Mouse (Mus musculus): ENCODE data around the gene Far2. TPM values are rescaled to one million over a fixed set of nuclear protein-coding genes. Genes with fewer than 3 reads are reported as not detected.

Far2 gene
- polyA plus RNA-seq (2012; rRNA removed; ENCODE audit: low replicate concordance): 0.11 and 0.94 TPM in 2 replicates

GRCm38 (mm10) chr6:148046881-148047649, at the start of gene Far2:
Far2 (plus strand) TSS chr6:148047259.

GRCm38 (mm10) chr6:148211897-148212680, 165.0 kb downstream of the Far2 start, which contains the start of gene Ergic2:
Ergic2 (minus strand) TSS chr6:148212374.

Other genes with a start within 250 kb of the Far2 start
- 39.4 and 44.6 TPM in 2 replicates for gene Ergic2, start 165.1 kb downstream of the Far2 start, polyA plus RNA-seq (2012; rRNA removed; ENCODE audit: low replicate concordance)

Measured in subcutaneous adipose tissue, adult 2 months (tissue).